In genomic region chr12:33236344-33237049, GRCm38 (mm10) we compare ENCODE assay signal across 13 mouse cellular contexts.
DNase-seq lines count a peak whose midpoint lies in the region; ATAC-seq and TF ChIP-seq lines count a peak whose summit lies in the region.
"Had no signal": no experiment of that assay in that cellular context is flagged by ENCODE, and none has a peak within 500 bp of the region (broad histone marks: within the 10 kb centered on the region; RNA-seq: fewer than 3 reads in every experiment).

No protein-coding gene starts in this region.

- no peak for TF ChIP-seq EP300 in heart, adult 2 months (IDR thresholded peaks at IDR 0.05; ENCODE audit: insufficient read depth, low read depth, low read length)

- H3K4me3 ChIP-seq in heart, adult 2 months, result no peak overlapping the region
- H3K4me3 ChIP-seq in lung, embryonic 14.5 days (ENCODE audit: low read depth, low read length), result no peak overlapping the region
- H3K4me3 ChIP-seq in neural tube, embryonic 11.5 days (ENCODE audit: low read depth, low read length), result no peak overlapping the region
- H3K4me3 ChIP-seq: forebrain, embryonic 12.5 days; intestine, embryonic 15.5 days had no signal

- H3K9ac ChIP-seq in heart, adult 2 months (ENCODE audit: low read depth, low read length), result no peak overlapping the region
- H3K9ac ChIP-seq in lung, embryonic 14.5 days, result no peak overlapping the region
- H3K9ac ChIP-seq in neural tube, embryonic 11.5 days (ENCODE audit: low read length), result no peak overlapping the region
- H3K9ac ChIP-seq: forebrain, embryonic 12.5 days; intestine, embryonic 15.5 days had no signal

- no peaks in the 10 kb centered on the region for H3K79me2 ChIP-seq in heart, adult 2 months (replicated peaks; ENCODE audit: control insufficient read depth, insufficient read depth, low read length)

- TF ChIP-seq POLR2A in heart, adult 2 months (IDR thresholded peaks at IDR 0.05; ENCODE audit: insufficient read depth, low read depth, low read length), result no peak

- 73% methylated on average over 11 of the region's 11 CpGs for WGBS in heart, adult 2 months
- WGBS in lung, embryonic 14.5 days, result 31% methylated on average over 11 of the region's 11 CpGs
- 67% methylated on average over 11 of the region's 11 CpGs for WGBS in neural tube, embryonic 11.5 days

- H3K4me2 ChIP-seq in lung, embryonic 14.5 days, result peak overlapping the region; percentile 36; the same call in 1 of the 2 replicates
- H3K4me2 ChIP-seq in neural tube, embryonic 11.5 days (ENCODE audit: low read depth), result no peak overlapping the region
- H3K4me2 ChIP-seq: forebrain, embryonic 12.5 days; intestine, embryonic 15.5 days had no signal

- peak; percentile 92 for ATAC-seq in lung, embryonic 14.5 days (ENCODE audit: insufficient read depth)
- ATAC-seq in neural tube, embryonic 11.5 days (ENCODE audit: insufficient read depth, low FRiP score, low TSS enrichment), result no peak
- ATAC-seq in activated CD4-positive, CD25-positive, alpha-beta regulatory T cell, adult 4 months, result no peak
- ATAC-seq: intestine, embryonic 15.5 days had no signal

- H3K9me3 ChIP-seq in lung, embryonic 14.5 days (ENCODE audit: low read depth, low read length), result no peaks in the 10 kb centered on the region
- H3K9me3 ChIP-seq in neural tube, embryonic 11.5 days (ENCODE audit: control insufficient read depth, low read length), result no peaks in the 10 kb centered on the region
- H3K9me3 ChIP-seq: forebrain, embryonic 12.5 days; G1E; intestine, embryonic 15.5 days had no signal

- H3K27ac ChIP-seq in heart, adult 2 months, result no peak overlapping the region
- H3K27ac ChIP-seq in lung, embryonic 14.5 days (ENCODE audit: low read depth), result peak overlapping the region; percentile 42; the same call in 1 of the 2 replicates
- H3K27ac ChIP-seq in neural tube, embryonic 11.5 days (ENCODE audit: low read depth, low read length), result no peak overlapping the region; the same call in 1 of the 2 replicates
- H3K27ac ChIP-seq: forebrain, embryonic 12.5 days; intestine, embryonic 15.5 days had no signal

- intact Hi-C loops in heart, adult 2 months (cut with DNase I), result no loop called here

- DNase-seq in heart, adult 2 months, result no peak
- no peak for DNase-seq in heart, adult 9 months (ENCODE audit: low spot score in 2 of 2)
- peak; percentile 79 for DNase-seq in lung, embryonic 14.5 days
- DNase-seq in lung, postnatal 36 days, result no peak
- peak; percentile 22 for DNase-seq in WW6 (ENCODE audit: low read depth, low spot score)
- peak; percentile 33 for DNase-seq in neural tube, embryonic 11.5 days (ENCODE audit: low spot score)
- DNase-seq in ovary, adult 18-20 months (ENCODE audit: low spot score), result no peak
- DNase-seq: midbrain, embryonic 14.5 days; thymus, postnatal 4 days had no signal

- H3K27me3 ChIP-seq in heart, adult 2 months (ENCODE audit: control insufficient read depth, insufficient read depth, low read length), result no peaks in the 10 kb centered on the region
- no peaks in the 10 kb centered on the region for H3K27me3 ChIP-seq in lung, embryonic 14.5 days (ENCODE audit: insufficient read depth, low read length)
- H3K27me3 ChIP-seq in neural tube, embryonic 11.5 days (ENCODE audit: control insufficient read depth, insufficient read depth, low read length), result no peaks in the 10 kb centered on the region
- H3K27me3 ChIP-seq: forebrain, embryonic 12.5 days; intestine, embryonic 15.5 days had no signal

- no peaks in the 10 kb centered on the region for H3K36me3 ChIP-seq in heart, adult 2 months (ENCODE audit: control insufficient read depth, insufficient read depth, low read length)
- no peaks in the 10 kb centered on the region for H3K36me3 ChIP-seq in lung, embryonic 14.5 days (ENCODE audit: insufficient read depth)
- no peaks in the 10 kb centered on the region for H3K36me3 ChIP-seq in neural tube, embryonic 11.5 days (ENCODE audit: control insufficient read depth, insufficient read depth, low read length)
- H3K36me3 ChIP-seq: forebrain, embryonic 12.5 days; intestine, embryonic 15.5 days had no signal

- H3K4me1 ChIP-seq in heart, adult 2 months (ENCODE audit: control insufficient read depth, insufficient read depth, low read length), result peaks cover 5% of the 10 kb centered on the region
- H3K4me1 ChIP-seq in lung, embryonic 14.5 days (ENCODE audit: insufficient read depth), result peaks cover 19% of the 10 kb centered on the region
- 0 out of 2 replicates have a peak, but pooled peaks cover 3% of the 10 kb centered on the region for H3K4me1 ChIP-seq in neural tube, embryonic 11.5 days (ENCODE audit: control insufficient read depth, insufficient read depth, low read length)

- peak; percentile 30 for TF ChIP-seq CTCF in heart, adult 2 months (IDR thresholded peaks at IDR 0.05)
- TF ChIP-seq CTCF in lung, embryonic 14.5 days (IDR thresholded peaks at IDR 0.05; ENCODE audit: low read depth), result peak; percentile 39

Comparison
In these comparisons a context has a peak if more than half of its experiments do, and no peak if none do; other contexts are left out.
1. DNase-seq: peak in lung, embryonic 14.5 days (single experiment), WW6 (single experiment) and neural tube, embryonic 11.5 days (single experiment); none in heart, adult 2 months (0 of 2), heart, adult 9 months (0 of 2), lung, postnatal 36 days (single experiment) and ovary, adult 18-20 months (single experiment).